Mouse (Mus musculus) testis, adult 2 months (tissue): ENCODE results near the gene Arsg. TPM values are rescaled to one million over a fixed set of nuclear protein-coding genes. Genes with fewer than 3 reads are reported as not detected.

Experiments
- H3K27ac ChIP-seq: fragments of 200-500 bp; 2 replicates; pipeline ENCODE4 v1.5.1; 2012; ENCODE audit warnings: low read depth, low read length; ENCODE audit not compliant: control insufficient read depth, insufficient read depth
- H3K27me3 ChIP-seq: fragments of 200-500 bp; 2 replicates; pipeline ENCODE4 v1.6.1; 2012; ENCODE audit warnings: mild to moderate bottlenecking, low read length, moderate library complexity; ENCODE audit not compliant: control insufficient read depth, insufficient read depth
- H3K36me3 ChIP-seq: fragments of 200-500 bp; 2 replicates; pipeline ENCODE4 v1.6.1; 2012; ENCODE audit warnings: mild to moderate bottlenecking, low read length; ENCODE audit not compliant: control insufficient read depth, insufficient read depth
- H3K4me1 ChIP-seq: fragments of 200-500 bp; 2 replicates; pipeline ENCODE4 v1.6.1; 2012; ENCODE audit warnings: low read length; ENCODE audit not compliant: control insufficient read depth, insufficient read depth
- H3K4me3 ChIP-seq: fragments of 200-500 bp; 2 replicates; pipeline ENCODE4 v1.5.1; 2012; ENCODE audit warnings: low read depth, mild to moderate bottlenecking, low read length, moderate library complexity, mixed read lengths; ENCODE audit not compliant: control insufficient read depth
- CTCF ChIP-seq: fragments of 200-500 bp; IDR thresholded peaks from 2 replicates; pipeline ENCODE4 v1.5.1; 2012; ENCODE audit warnings: low read depth, mild to moderate bottlenecking, inconsistent platforms, low read length, moderate library complexity; ENCODE audit not compliant: control insufficient read depth, insufficient read depth, insufficient replicate concordance
- POLR2A ChIP-seq: fragments of 200-500 bp; IDR thresholded peaks from 2 replicates; pipeline ENCODE4 v1.6.1; 2012; ENCODE audit warnings: low read depth, mild to moderate bottlenecking, inconsistent platforms, low read length, moderate library complexity; ENCODE audit not compliant: control insufficient read depth
- polyA plus RNA-seq: library from polyadenylated mRNA; depleted of rRNA; stranded (reverse); fragments of >200 nt; gene quantifications from 2 replicates; pipeline ENCODE4 v1.2.3, GENCODE M21; 2012

The Arsg gene
- polyA plus RNA-seq, 1 experiment, result 3.1 TPM

- H3K27ac ChIP-seq, result no peak overlapping the region
These were observed 3.1 kb downstream of the Arsg start for GRCm38 (mm10) chr11:109476241-109476640.

GRCm38 (mm10) chr11:109476653-109477052 lies 3.5 kb downstream of the Arsg start:
- Histone ChIP-seq H3K4me1 (peaks cover 10% of the 10 kb centered on the region), H3K27me3 (no peaks in the 10 kb centered on the region), H3K36me3 (no peaks in the 10 kb centered on the region), H3K27ac (no peak overlapping the region), H3K4me3 (no peak overlapping the region)
- TF ChIP-seq POLR2A, result no peak
- TF ChIP-seq CTCF, result no peak

More at GRCm38 (mm10) chr11:109476241-109476640, 3.1 kb downstream of the Arsg start:
- peaks cover 10% of the 10 kb centered on the region for H3K4me1 ChIP-seq
- H3K27me3 ChIP-seq, result no peaks in the 10 kb centered on the region
- no peak overlapping the region for H3K4me3 ChIP-seq
- TF ChIP-seq CTCF, result no peak
- no peak for TF ChIP-seq POLR2A
- no peaks in the 10 kb centered on the region for H3K36me3 ChIP-seq

GRCm38 (mm10) chr11:109477606-109478380 lies 4.6 kb downstream of the Arsg start:
- Histone ChIP-seq H3K27me3 (no peaks in the 10 kb centered on the region), H3K27ac (no peak overlapping the region), H3K36me3 (no peaks in the 10 kb centered on the region), H3K4me3 (no peak overlapping the region), H3K4me1 (peaks cover 4% of the 10 kb centered on the region)
- TF ChIP-seq POLR2A (no peak), CTCF (no peak)

- TF ChIP-seq POLR2A (no peak), CTCF (no peak)
- H3K27ac ChIP-seq, result no peak overlapping the region
- H3K27me3 ChIP-seq, result no peaks in the 10 kb centered on the region
- H3K4me3 ChIP-seq, result no peak overlapping the region
- H3K4me1 ChIP-seq, result no peaks in the 10 kb centered on the region
- H3K36me3 ChIP-seq, result no peaks in the 10 kb centered on the region
These were observed 6.6 kb downstream of the Arsg start for GRCm38 (mm10) chr11:109479575-109480285.

- H3K27me3 ChIP-seq, result no peaks in the 10 kb centered on the region
- H3K4me1 ChIP-seq, result no peaks in the 10 kb centered on the region
- no peak overlapping the region for H3K27ac ChIP-seq
- TF ChIP-seq POLR2A, result no peak
- no peak for TF ChIP-seq CTCF
- no peak overlapping the region for H3K4me3 ChIP-seq
- H3K36me3 ChIP-seq, result no peaks in the 10 kb centered on the region
These were observed 7.3 kb downstream of the Arsg start for GRCm38 (mm10) chr11:109480440-109480839.

GRCm38 (mm10) chr11:109485398-109486045 lies 12.3 kb downstream of the Arsg start:
- no peak overlapping the region; the same call in 1 of the 2 replicates for H3K27ac ChIP-seq
- H3K36me3 ChIP-seq, result no peaks in the 10 kb centered on the region
- TF ChIP-seq CTCF (no peak), POLR2A (no peak)
- no peak overlapping the region for H3K4me3 ChIP-seq
- no peaks in the 10 kb centered on the region for H3K4me1 ChIP-seq
- H3K27me3 ChIP-seq, result no peaks in the 10 kb centered on the region

GRCm38 (mm10) chr11:109487111-109487510 lies 13.9 kb downstream of the Arsg start:
- TF ChIP-seq CTCF, result no peak
- TF ChIP-seq POLR2A, result no peak
- no peaks in the 10 kb centered on the region for H3K36me3 ChIP-seq
- no peak overlapping the region for H3K4me3 ChIP-seq
- H3K27me3 ChIP-seq, result no peaks in the 10 kb centered on the region
- H3K4me1 ChIP-seq, result no peaks in the 10 kb centered on the region
- no peak overlapping the region for H3K27ac ChIP-seq
